Mouse (Mus musculus) heart, adult 2 months (tissue): ENCODE results near the gene E130308A19Rik.

Source experiments
- CTCF ChIP-seq: fragments of 200-600 bp; IDR thresholded peaks from 2 replicates; pipeline ENCODE4 v1.8.1; 2022; ENCODE audit warnings: antibody characterized with exemption, mild to moderate bottlenecking, moderate library complexity
- EP300 ChIP-seq: fragments of 200-500 bp; IDR thresholded peaks from 2 replicates; pipeline ENCODE4 v1.6.1; 2011; ENCODE audit warnings: low read depth, low read length, control low read depth; ENCODE audit not compliant: insufficient read depth
- POLR2A ChIP-seq: fragments of 200-500 bp; IDR thresholded peaks from 2 replicates; pipeline ENCODE4 v1.6.1; 2011; ENCODE audit warnings: mild to moderate bottlenecking, low read depth, low read length, control low read depth; ENCODE audit not compliant: insufficient read depth

DNA sequence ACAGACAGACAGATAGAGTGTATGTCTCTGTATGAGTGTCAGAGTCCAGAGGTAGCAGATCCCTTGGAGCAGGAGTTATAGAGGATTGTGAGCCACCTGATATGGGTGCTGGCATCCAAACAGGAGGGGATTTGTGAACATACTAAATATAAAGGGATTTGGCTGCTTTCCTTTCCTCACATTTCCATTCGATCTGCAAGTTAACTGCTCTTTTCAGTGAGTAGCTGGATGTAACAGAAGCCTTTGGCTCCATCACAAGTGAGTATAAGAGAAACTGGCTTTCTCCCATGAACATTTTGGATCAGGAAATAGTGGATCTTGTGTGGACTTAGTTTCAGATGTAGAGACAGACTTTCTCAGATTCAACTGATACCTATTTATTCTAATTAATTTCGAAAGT, 44.0 kb downstream of the E130308A19Rik start:
- TF ChIP-seq EP300 (no peak), CTCF (no peak), POLR2A (no peak)
